Mouse (Mus musculus) MEL (cell line): ENCODE data around the gene Mgat1. TPM values are rescaled to one million over a fixed set of nuclear protein-coding genes. Genes with fewer than 3 reads are reported as not detected.

Source experiments
- DNase-seq: peaks from one replicate; pipeline ENCODE4 v3.0.0; 2011; ENCODE audit warnings: low read depth, low spot score
- H3K27ac ChIP-seq: 2 replicates; pipeline ENCODE4 v1.5.1; 2012; ENCODE audit warnings: low read depth, mild to moderate bottlenecking, control low read depth, low read length, moderate library complexity; ENCODE audit not compliant: control insufficient read depth
- H3K27me3 ChIP-seq, 2 experiments: fragments of 150-350 bp in 1 of 2; sonication (generic) in 1 of 2; 2 replicates each; pipeline ENCODE4 v1.6.1; 2012; ENCODE audit warnings: low read length in 2 of 2, mild to moderate bottlenecking in 2 of 2, improper control_type of control experiment in 1 of 2, moderate library complexity in 1 of 2; ENCODE audit not compliant: insufficient read depth in 2 of 2, control insufficient read depth in 1 of 2
- H3K36me3 ChIP-seq, 2 experiments: 2 replicates each; pipeline ENCODE4 v1.6.1; 2012 to 2014; ENCODE audit warnings: low read length in 2 of 2, improper control_type of control experiment in 1 of 2, inconsistent platforms in 1 of 2, mild to moderate bottlenecking in 1 of 2; ENCODE audit not compliant: insufficient read depth in 2 of 2, control insufficient read depth in 1 of 2
- H3K4me1 ChIP-seq, 2 experiments: fragments of 150-350 bp in 1 of 2; sonication (generic) in 1 of 2; 2 replicates each; pipeline ENCODE4 v1.6.1; 2012; ENCODE audit warnings: low read length in 2 of 2, improper control_type of control experiment in 1 of 2, mild to moderate bottlenecking in 1 of 2; ENCODE audit not compliant: insufficient read depth in 2 of 2, control insufficient read depth in 1 of 2
- H3K4me3 ChIP-seq, 2 experiments: fragments of 150-350 bp in 1 of 2; sonication (generic) in 1 of 2; 2 replicates each; pipeline ENCODE4 v1.5.1; 2012; ENCODE audit warnings: low read depth in 2 of 2, low read length in 2 of 2, mild to moderate bottlenecking in 2 of 2, moderate library complexity in 2 of 2, control low read depth in 1 of 2, improper control_type of control experiment in 1 of 2; ENCODE audit not compliant: control insufficient read depth in 1 of 2, insufficient read depth in 1 of 2
- H3K79me2 ChIP-seq: 2 replicates; pipeline ENCODE4 v1.6.1; 2012; ENCODE audit warnings: mild to moderate bottlenecking, low read length, moderate library complexity; ENCODE audit not compliant: control insufficient read depth, poor library complexity, insufficient read depth
- H3K9ac ChIP-seq: 2 replicates; pipeline ENCODE4 v1.6.1; 2012; ENCODE audit warnings: low read depth, mild to moderate bottlenecking, control low read depth, low read length, moderate library complexity; ENCODE audit not compliant: control insufficient read depth, poor library complexity, severe bottlenecking
- H3K9me3 ChIP-seq: fragments of 150-350 bp; sonication (generic); replicated peaks from 2 replicates; pipeline ENCODE4 v1.6.1; 2012; ENCODE audit warnings: mild to moderate bottlenecking, low read length, improper control_type of control experiment, moderate library complexity; ENCODE audit not compliant: insufficient read depth
- BHLHE40 ChIP-seq: IDR thresholded peaks from 2 replicates; pipeline ENCODE4 v1.6.1; 2012; ENCODE audit warnings: low read depth, mild to moderate bottlenecking, inconsistent platforms, low read length, improper control_type of control experiment, borderline replicate concordance
- CHD2 ChIP-seq: IDR thresholded peaks from 2 replicates; pipeline ENCODE4 v1.6.1; 2011; ENCODE audit warnings: low read length, improper control_type of control experiment
- E2F4 ChIP-seq: IDR thresholded peaks from 2 replicates; pipeline ENCODE4 v1.6.1; 2011; ENCODE audit warnings: low read depth, low read length, improper control_type of control experiment, borderline replicate concordance
- ELF1 ChIP-seq: IDR thresholded peaks from 2 replicates; pipeline ENCODE4 v1.6.1; 2014; ENCODE audit warnings: low read depth, mild to moderate bottlenecking, inconsistent platforms, low read length, improper control_type of control experiment, moderate library complexity
- KAT2A ChIP-seq: conservative IDR thresholded peaks from 2 replicates; pipeline ENCODE4 v1.6.1; 2012; ENCODE audit warnings: low read depth, low read length, improper control_type of control experiment, inconsistent platforms
- MAFK ChIP-seq: IDR thresholded peaks from 2 replicates; pipeline ENCODE4 v1.6.1; 2011; ENCODE audit warnings: low read depth, mild to moderate bottlenecking, low read length, improper control_type of control experiment, borderline replicate concordance
- MAX ChIP-seq: IDR thresholded peaks from 2 replicates; pipeline ENCODE4 v1.6.1; 2011; ENCODE audit warnings: low read length, improper control_type of control experiment
- MXI1 ChIP-seq: IDR thresholded peaks from 2 replicates; pipeline ENCODE4 v1.6.1; 2011; ENCODE audit warnings: mild to moderate bottlenecking, low read depth, low read length, improper control_type of control experiment
- NRF1 ChIP-seq: IDR thresholded peaks from 2 replicates; pipeline ENCODE4 v1.6.1; 2014; ENCODE audit warnings: low read depth, mild to moderate bottlenecking, inconsistent platforms, low read length, improper control_type of control experiment, moderate library complexity; ENCODE audit not compliant: poor library complexity, insufficient read depth, severe bottlenecking
- POLR2AphosphoS5 ChIP-seq: IDR thresholded peaks from 2 replicates; pipeline ENCODE4 v1.6.1; 2012; ENCODE audit warnings: low read depth, borderline replicate concordance, mild to moderate bottlenecking, inconsistent platforms, low read length, moderate library complexity, mixed read lengths
- RAD21 ChIP-seq: IDR thresholded peaks from 2 replicates; pipeline ENCODE4 v1.6.1; 2011; ENCODE audit warnings: mild to moderate bottlenecking, low read depth, low read length, improper control_type of control experiment
- SMC3 ChIP-seq: IDR thresholded peaks from 2 replicates; pipeline ENCODE4 v1.6.1; 2011; ENCODE audit warnings: low read depth, low read length, improper control_type of control experiment
- UBTF ChIP-seq: IDR thresholded peaks from 2 replicates; pipeline ENCODE4 v1.6.1; 2012; ENCODE audit warnings: low read depth, mild to moderate bottlenecking, inconsistent platforms, low read length, improper control_type of control experiment, moderate library complexity, borderline replicate concordance; ENCODE audit not compliant: insufficient read depth
- USF2 ChIP-seq, 2 experiments: IDR thresholded peaks; 2 replicates each; pipeline ENCODE4 v1.6.1; 2011 to 2012; ENCODE audit warnings: improper control_type of control experiment in 2 of 2, low read length in 2 of 2, borderline replicate concordance in 1 of 2, inconsistent platforms in 1 of 2, low read depth in 1 of 2, mild to moderate bottlenecking in 1 of 2; ENCODE audit not compliant: insufficient read depth in 1 of 2
- ZKSCAN1 ChIP-seq: IDR thresholded peaks from 2 replicates; pipeline ENCODE4 v1.6.1; 2012; ENCODE audit warnings: low read depth, mild to moderate bottlenecking, inconsistent platforms, low read length, improper control_type of control experiment, moderate library complexity
- ZMIZ1 ChIP-seq: IDR thresholded peaks from 2 replicates; pipeline ENCODE4 v1.6.1; 2012; ENCODE audit warnings: low read depth, mild to moderate bottlenecking, inconsistent platforms, low read length, improper control_type of control experiment, moderate library complexity
- ZNF384 ChIP-seq: IDR thresholded peaks from 2 replicates; pipeline ENCODE4 v1.6.1; 2012; ENCODE audit warnings: low read depth, mild to moderate bottlenecking, inconsistent platforms, low read length, improper control_type of control experiment
- polyA plus RNA-seq, 2 experiments: library from polyadenylated mRNA; stranded (reverse) in 1 of 2; unstranded in 1 of 2; fragments of >175 nt in 1 of 2; fragments of >200 nt in 1 of 2; gene quantifications; 2 replicates each; pipeline versions ENCODE4 v1.2.1 to v1.2.4; 2012; ENCODE audit warnings: low replicate concordance in 2 of 2, low read depth in 1 of 2; ENCODE audit not compliant: insufficient read length in 2 of 2, insufficient read depth in 1 of 2, missing spikeins in 1 of 2
- total RNA-seq: library from RNA; depleted of rRNA; stranded (reverse); fragments of 300-350 nt; gene quantifications from 2 replicates; pipeline ENCODE4 v1.2.3, GENCODE M21; 2012

The Mgat1 gene
- total and polyA plus RNA-seq, 3 experiments: 41.1 to 44.3 TPM; not detected in 1

DNA sequence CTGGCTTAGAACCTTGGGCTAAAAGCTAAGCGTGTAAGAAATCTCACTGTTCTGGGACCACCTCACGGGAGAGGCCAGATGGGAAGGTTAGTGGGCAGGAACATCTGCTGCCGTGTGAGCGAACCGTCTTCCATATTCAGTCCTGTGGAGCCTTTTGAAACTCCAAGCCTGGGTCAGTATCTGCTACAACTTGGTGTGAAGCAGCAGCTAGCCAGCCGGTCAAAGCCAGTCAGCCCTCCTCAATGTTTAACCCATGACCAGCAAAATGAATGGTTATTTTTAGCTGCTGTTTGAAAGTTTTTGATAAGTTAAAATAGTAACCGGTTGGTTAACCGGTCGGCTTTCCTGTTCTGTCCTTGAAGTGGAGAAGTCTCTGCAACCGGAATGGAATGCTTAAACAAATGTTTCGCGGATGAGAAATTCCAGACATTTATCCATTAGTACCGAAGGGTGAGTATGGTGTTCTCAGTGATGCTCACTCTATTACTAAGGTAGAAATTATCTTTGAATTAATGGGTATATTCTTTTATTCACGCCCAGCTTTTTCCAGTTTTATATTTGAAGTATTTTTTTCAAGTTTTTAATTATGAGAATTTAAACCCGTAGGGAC is 24.1 kb downstream of the Mgat1 start:
- Histone ChIP-seq H3K9ac (no peak overlapping the region), H3K27me3 (peaks cover 0 to 2% of the 10 kb centered on the region in 2 experiments; a peak in 1 of 4 replicates), H3K36me3 (no peaks in the 10 kb centered on the region), H3K27ac (no peak overlapping the region), H3K9me3 (no peaks in the 10 kb centered on the region), H3K4me1 (no peaks in the 10 kb centered on the region), H3K4me3 (no peak overlapping the region), H3K79me2 (no peaks in the 10 kb centered on the region)
- DNase-seq: no peak
- TF ChIP-seq E2F4 (no peak), USF2 (IDR thresholded peaks at IDR 0.05; ENCODE audit: borderline replicate concordance in 1 of 2, insufficient read depth in 1 of 2, low read depth in 1 of 2, low read length in 2 of 2) (no peak), KAT2A (no peak), CHD2 (no peak), POLR2AphosphoS5 (no peak), NRF1 (no peak), ELF1 (no peak), ZNF384 (no peak), MXI1 (no peak), MAX (no peak), ZMIZ1 (no peak), BHLHE40 (no peak), ZKSCAN1 (no peak)

DNA sequence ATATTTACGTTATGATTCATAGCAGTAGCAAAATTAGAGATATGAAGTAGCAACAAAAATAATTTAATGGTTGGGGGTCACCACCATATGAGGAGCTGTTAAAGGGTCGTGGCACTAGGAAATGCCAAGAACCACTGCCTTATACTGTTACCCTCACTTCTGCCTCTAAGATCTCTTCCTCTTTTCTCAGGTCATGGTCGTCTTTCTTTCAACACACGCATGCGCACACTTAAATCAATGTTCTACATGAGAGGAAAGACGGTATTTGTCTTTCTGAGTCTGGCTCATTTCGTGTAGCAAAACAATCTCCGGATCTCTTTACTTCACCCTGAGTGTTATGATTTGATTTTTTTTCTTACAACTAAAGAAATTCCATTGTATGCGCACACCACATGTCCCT is 25.8 kb downstream of the Mgat1 start:
- Histone ChIP-seq H3K27me3 (peaks cover 2 to 5% of the 10 kb centered on the region in 2 experiments; a peak in 2 of 4 replicates), H3K9ac (no peak overlapping the region), H3K9me3 (no peaks in the 10 kb centered on the region), H3K4me1 (no peaks in the 10 kb centered on the region), H3K36me3 (no peaks in the 10 kb centered on the region), H3K4me3 (no peak overlapping the region), H3K79me2 (no peaks in the 10 kb centered on the region), H3K27ac (no peak overlapping the region)
- DNase-seq: no peak
- TF ChIP-seq MAFK: no peak
- TF ChIP-seq UBTF: no peak
- TF ChIP-seq USF2 (IDR thresholded peaks at IDR 0.05; ENCODE audit: borderline replicate concordance in 1 of 2, insufficient read depth in 1 of 2, low read depth in 1 of 2, low read length in 2 of 2): no peak
- no peak for TF ChIP-seq BHLHE40
- TF ChIP-seq RAD21: no peak
- no peak for TF ChIP-seq MAX
- TF ChIP-seq SMC3: no peak
